Mouse (Mus musculus): ENCODE measurements around the gene Phactr1. TPM values are rescaled to one million over a fixed set of nuclear protein-coding genes. Genes with fewer than 3 reads are reported as not detected.

Gene Phactr1
- polyA plus RNA-seq, 1 experiment from 2014 or later: 32.4 TPM

DNA sequence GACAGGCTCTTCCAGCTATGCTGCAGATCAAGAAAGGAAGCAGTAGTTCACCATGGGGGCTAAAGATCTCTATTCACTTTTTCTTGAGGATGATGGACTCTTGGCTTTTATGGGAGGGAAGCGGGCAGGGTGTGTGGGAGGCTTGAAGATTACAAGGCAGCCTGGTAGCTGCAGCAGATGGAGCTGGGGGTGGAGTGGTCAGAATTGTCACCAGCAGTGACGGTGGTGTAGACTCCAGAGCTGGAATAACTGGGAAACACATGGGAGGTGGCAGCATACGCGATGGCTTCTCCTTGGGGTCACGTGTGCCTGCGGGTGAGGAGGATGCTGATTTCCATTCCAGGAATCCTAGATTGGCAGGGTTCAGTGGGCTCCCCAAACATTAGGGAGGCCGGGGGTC lies 3.8 kb downstream of the Phactr1 start:
- TF ChIP-seq CTCF (IDR thresholded peaks at IDR 0.05; ENCODE audit: low read depth): no peak
- no peak overlapping the region for H3K27ac ChIP-seq
- no peaks in the 10 kb centered on the region for H3K4me1 ChIP-seq (replicated peaks; ENCODE audit: insufficient read depth, low read length)
- H3K9me3 ChIP-seq (replicated peaks; ENCODE audit: low read length): no peaks in the 10 kb centered on the region
- H3K36me3 ChIP-seq (ENCODE audit: insufficient read depth, low read length): no peaks in the 10 kb centered on the region
- H3K9ac ChIP-seq (ENCODE audit: low read depth, low read length): no peak overlapping the region
- ATAC-seq (replicated peaks; ENCODE audit: low FRiP score, low read depth) (no peak), DNase-seq (ENCODE audit: low spot score) (no peak)
- no peak overlapping the region for H3K4me3 ChIP-seq (replicated peaks; ENCODE audit: low read depth, low read length)
- 82% methylated on average over 7 of the region's 7 CpGs for WGBS
- H3K4me2 ChIP-seq (ENCODE audit: low read length): no peak overlapping the region
- H3K27me3 ChIP-seq (ENCODE audit: insufficient read depth, low read length): no peaks in the 10 kb centered on the region

DNA sequence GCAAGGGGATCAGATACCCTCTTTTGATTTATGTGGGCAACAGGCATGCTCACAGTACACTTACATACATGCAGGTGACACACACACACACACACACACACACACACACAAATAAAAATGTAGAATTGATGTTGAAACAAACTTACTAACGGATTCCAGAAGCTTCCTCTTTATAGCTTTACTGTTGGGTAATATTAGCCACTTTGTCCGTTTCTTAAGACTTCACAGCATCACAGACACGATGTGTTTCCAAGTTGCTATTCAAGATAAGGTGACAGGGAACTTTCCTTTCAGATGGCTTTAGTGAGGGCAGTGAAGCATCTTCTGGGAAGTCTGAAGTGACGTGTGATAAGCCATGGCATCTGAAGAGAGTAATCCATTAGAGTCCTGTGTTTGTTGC lies 11.8 kb downstream of the Phactr1 start:
- Histone ChIP-seq H3K36me3 (ENCODE audit: insufficient read depth, low read length) (no peaks in the 10 kb centered on the region), H3K27ac (no peak overlapping the region), H3K9me3 (replicated peaks; ENCODE audit: low read length) (no peaks in the 10 kb centered on the region), H3K9ac (ENCODE audit: low read depth, low read length) (no peak overlapping the region), H3K4me3 (replicated peaks; ENCODE audit: low read depth, low read length) (no peak overlapping the region), H3K27me3 (ENCODE audit: insufficient read depth, low read length) (no peaks in the 10 kb centered on the region), H3K4me1 (replicated peaks; ENCODE audit: insufficient read depth, low read length) (no peaks in the 10 kb centered on the region), H3K4me2 (ENCODE audit: low read length) (no peak overlapping the region)
- DNase-seq (ENCODE audit: low spot score) (no peak), ATAC-seq (replicated peaks; ENCODE audit: low FRiP score, low read depth) (no peak)
- no peak for TF ChIP-seq CTCF (IDR thresholded peaks at IDR 0.05; ENCODE audit: low read depth)
- WGBS: 79% methylated on average over 4 of the region's 4 CpGs

- TF ChIP-seq CTCF (IDR thresholded peaks at IDR 0.05; ENCODE audit: low read depth): no peak
- no peak for DNase-seq (ENCODE audit: low spot score)
- H3K27ac ChIP-seq: no peak overlapping the region
- 53% methylated on average over 5 of the region's 5 CpGs for WGBS
- ATAC-seq (replicated peaks; ENCODE audit: low FRiP score, low read depth): no peak
- H3K4me1 ChIP-seq (replicated peaks; ENCODE audit: insufficient read depth, low read length): no peaks in the 10 kb centered on the region
- H3K9me3 ChIP-seq (replicated peaks; ENCODE audit: low read length): no peaks in the 10 kb centered on the region
- H3K4me3 ChIP-seq (replicated peaks; ENCODE audit: low read depth, low read length): no peak overlapping the region
- H3K9ac ChIP-seq (ENCODE audit: low read depth, low read length): no peak overlapping the region
- no peak overlapping the region for H3K4me2 ChIP-seq (ENCODE audit: low read length)
- H3K36me3 ChIP-seq (ENCODE audit: insufficient read depth, low read length): no peaks in the 10 kb centered on the region
- no peaks in the 10 kb centered on the region for H3K27me3 ChIP-seq (ENCODE audit: insufficient read depth, low read length)
These were observed 16.2 kb downstream of the Phactr1 start for GRCm38 (mm10) chr13:42696641-42697040.

- H3K4me1 ChIP-seq (replicated peaks; ENCODE audit: insufficient read depth, low read length): no peaks in the 10 kb centered on the region
- H3K27ac ChIP-seq: no peak overlapping the region
- H3K36me3 ChIP-seq (ENCODE audit: insufficient read depth, low read length): no peaks in the 10 kb centered on the region
- H3K27me3 ChIP-seq (ENCODE audit: insufficient read depth, low read length): peaks cover 14% of the 10 kb centered on the region; the same call in 1 of the 2 replicates
- peak overlapping the region; percentile 20; the same call in 1 of the 2 replicates for H3K4me3 ChIP-seq (replicated peaks; ENCODE audit: low read depth, low read length)
- no peaks in the 10 kb centered on the region for H3K9me3 ChIP-seq (replicated peaks; ENCODE audit: low read length)
- ATAC-seq (replicated peaks; ENCODE audit: low FRiP score, low read depth) (no peak), DNase-seq (ENCODE audit: low spot score) (no peak)
- H3K4me2 ChIP-seq (ENCODE audit: low read length): peak overlapping the region; percentile 52
- TF ChIP-seq CTCF (IDR thresholded peaks at IDR 0.05; ENCODE audit: low read depth): no peak
- WGBS: 11% methylated on average over 11 of the region's 11 CpGs
- no peak overlapping the region for H3K9ac ChIP-seq (ENCODE audit: low read depth, low read length)
These were observed 28.7 kb downstream of the Phactr1 start for GRCm38 (mm10) chr13:42709148-42709547.

DNA sequence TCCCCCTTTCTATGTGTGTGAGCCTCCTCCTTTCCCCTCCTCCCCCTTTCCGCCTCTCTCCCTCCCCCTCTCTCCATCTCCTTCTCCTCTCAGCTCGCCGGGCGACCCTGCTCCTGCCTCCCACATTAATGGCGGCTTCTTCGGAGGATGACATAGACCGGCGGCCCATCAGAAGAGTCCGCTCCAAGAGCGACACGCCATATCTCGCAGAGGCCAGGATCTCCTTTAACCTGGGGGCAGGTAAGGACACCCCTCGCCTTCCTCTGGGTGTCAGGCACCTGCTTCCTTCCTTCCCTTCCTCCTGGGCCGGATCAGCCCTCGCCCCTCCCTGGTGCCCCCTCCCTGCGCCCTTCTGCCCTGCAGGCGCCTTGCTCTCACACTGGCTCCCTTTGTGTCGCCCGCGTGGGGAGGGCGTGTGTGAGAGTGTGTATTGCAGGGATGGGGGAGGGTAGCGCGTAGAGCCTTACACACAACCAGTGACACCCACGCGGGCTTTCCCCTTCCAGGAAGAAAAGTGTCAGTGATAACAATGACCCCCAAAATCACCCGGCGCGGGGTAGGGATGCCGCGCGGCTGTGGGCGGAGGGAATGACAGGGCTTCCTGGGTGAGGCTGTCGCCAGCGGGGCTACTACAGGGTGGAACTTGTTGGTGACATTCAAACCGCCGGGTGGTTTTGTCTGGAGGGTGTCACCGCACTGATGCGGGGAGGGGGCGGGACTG lies 29.3 kb downstream of the Phactr1 start:
- no peak overlapping the region for H3K9ac ChIP-seq (ENCODE audit: low read depth, low read length)
- H3K4me2 ChIP-seq (ENCODE audit: low read length): peak overlapping the region; percentile 52
- WGBS: 1% methylated on average over 39 of the region's 39 CpGs
- H3K4me1 ChIP-seq (replicated peaks; ENCODE audit: insufficient read depth, low read length): no peaks in the 10 kb centered on the region
- no peaks in the 10 kb centered on the region for H3K36me3 ChIP-seq (ENCODE audit: insufficient read depth, low read length)
- H3K9me3 ChIP-seq (replicated peaks; ENCODE audit: low read length): no peaks in the 10 kb centered on the region
- peak overlapping the region; percentile 20 for H3K4me3 ChIP-seq (replicated peaks; ENCODE audit: low read depth, low read length)
- ATAC-seq (replicated peaks; ENCODE audit: low FRiP score, low read depth) (no peak), DNase-seq (ENCODE audit: low spot score) (no peak)
- peaks cover 14% of the 10 kb centered on the region; the same call in 1 of the 2 replicates for H3K27me3 ChIP-seq (ENCODE audit: insufficient read depth, low read length)
- no peak overlapping the region for H3K27ac ChIP-seq
- no peak for TF ChIP-seq CTCF (IDR thresholded peaks at IDR 0.05; ENCODE audit: low read depth)

- WGBS: 28% methylated on average over 2 of the region's 2 CpGs
- peak; percentile 15; the same call in 1 of the 2 replicates for TF ChIP-seq CTCF (IDR thresholded peaks at IDR 0.05; ENCODE audit: low read depth)
- no peak overlapping the region for H3K9ac ChIP-seq (ENCODE audit: low read depth, low read length)
- no peaks in the 10 kb centered on the region for H3K4me1 ChIP-seq (replicated peaks; ENCODE audit: insufficient read depth, low read length)
- no peak overlapping the region for H3K27ac ChIP-seq
- H3K4me3 ChIP-seq (replicated peaks; ENCODE audit: low read depth, low read length): no peak overlapping the region
- H3K4me2 ChIP-seq (ENCODE audit: low read length): no peak overlapping the region
- no peaks in the 10 kb centered on the region for H3K9me3 ChIP-seq (replicated peaks; ENCODE audit: low read length)
- DNase-seq (ENCODE audit: low spot score) (peak; percentile 78), ATAC-seq (replicated peaks; ENCODE audit: low FRiP score, low read depth) (no peak)
- H3K36me3 ChIP-seq (ENCODE audit: insufficient read depth, low read length): no peaks in the 10 kb centered on the region
- H3K27me3 ChIP-seq (ENCODE audit: insufficient read depth, low read length): peaks cover 14% of the 10 kb centered on the region; the same call in 1 of the 2 replicates
These were observed 31.1 kb downstream of the Phactr1 start for GRCm38 (mm10) chr13:42711510-42711909.

Data from kidney, postnatal 0 days (tissue).